Mouse (Mus musculus) bone marrow macrophage, adult 2 months (primary cell): Measurements from ENCODE around the gene Pikfyve.

ENCODE experiments used
- CTCF ChIP-seq: IDR thresholded peaks from 2 replicates; pipeline ENCODE4 v1.5.1; 2012; ENCODE audit warnings: low read depth, mild to moderate bottlenecking, low read length, moderate library complexity
- POLR2A ChIP-seq: IDR thresholded peaks from 2 replicates; pipeline ENCODE4 v1.6.1; 2012; ENCODE audit warnings: mild to moderate bottlenecking, low read depth, low read length, borderline replicate concordance

- TF ChIP-seq CTCF (no peak), POLR2A (no peak)
These were observed 9.0 kb upstream of the Pikfyve start for GRCm38 (mm10) chr1:65177452-65177851.
